8 mouse cellular contexts compared by ENCODE assay signal in the genomic region with DNA sequence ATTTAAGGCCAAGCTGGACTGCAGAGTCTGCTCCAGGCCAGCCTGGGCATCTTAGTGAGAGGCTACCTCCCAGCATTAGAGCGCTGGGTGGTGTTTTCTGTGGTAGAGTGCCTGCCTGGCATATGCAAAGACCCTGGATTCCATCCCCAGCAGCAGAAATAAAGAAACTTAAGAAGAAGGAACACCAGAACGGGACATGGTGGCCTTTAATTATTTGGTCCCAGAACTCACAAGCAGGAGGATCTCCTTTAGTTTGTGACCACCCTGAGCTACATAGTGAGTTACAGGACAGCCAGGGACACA. TPM values are rescaled to one million over a fixed set of nuclear protein-coding genes. Genes with fewer than 3 reads are reported as not detected.
DNase-seq lines count a peak whose midpoint lies in the region; ATAC-seq and TF ChIP-seq lines count a peak whose summit lies in the region.

No protein-coding gene starts in this region.

- 20% methylated on average over 2 of the region's 2 CpGs for WGBS in heart, adult 2 months
- 35% methylated on average over 2 of the region's 2 CpGs for WGBS in forebrain, embryonic 13.5 days
- 33% methylated on average over 2 of the region's 2 CpGs for WGBS in liver, embryonic 16.5 days (ENCODE audit: insufficient replicate concordance)

- no peak for TF ChIP-seq CTCF in heart, adult 2 months (IDR thresholded peaks at IDR 0.05)
- TF ChIP-seq CTCF in CH12.LX (conservative IDR thresholded peaks at IDR 0.05 in 1 of 2, IDR thresholded peaks at IDR 0.05 in 1 of 2; ENCODE audit: low read depth in 2 of 2, low read length in 2 of 2), result no peak

- peak overlapping the region; percentile 72 for H3K4me3 ChIP-seq in heart, adult 2 months
- H3K4me3 ChIP-seq in CH12.LX (replicated peaks in 1 of 3; ENCODE audit: low read depth in 2 of 3, low read length in 2 of 3, poor library complexity in 1 of 3), result peak overlapping the region; percentile 45 to 59 (median 59)
- peak overlapping the region; percentile 52 for H3K4me3 ChIP-seq in forebrain, embryonic 13.5 days
- peak overlapping the region; percentile 74 for H3K4me3 ChIP-seq in liver, embryonic 16.5 days (ENCODE audit: low read depth, low read length)

- no peaks in the 10 kb centered on the region for H3K9me3 ChIP-seq in CH12.LX (replicated peaks; ENCODE audit: low read length)
- H3K9me3 ChIP-seq in forebrain, embryonic 13.5 days (replicated peaks), result no peaks in the 10 kb centered on the region
- H3K9me3 ChIP-seq in liver, embryonic 16.5 days (replicated peaks; ENCODE audit: control insufficient read depth, low read length), result no peaks in the 10 kb centered on the region

- in situ Hi-C loops in CH12.LX (cut with MboI; ENCODE audit: low pct_ligation_motif_present, low pct_unique_long_range_greater_than_20kb, low sequenced_read_pairs), result loop anchor here (10.0 kb wide), 1 partner anchor 64 kb away; a partner anchor contains a TSS

- TF ChIP-seq RAD21 in CH12.LX (IDR thresholded peaks at IDR 0.05; ENCODE audit: low read depth, low read length), result no peak

- ATAC-seq in forebrain, embryonic 13.5 days, result no peak
- no peak for ATAC-seq in liver, embryonic 16.5 days (ENCODE audit: low read depth)
- ATAC-seq in megakaryocyte-erythroid progenitor cell, adult 5-6 weeks (replicated peaks; ENCODE audit: low FRiP score, low TSS enrichment, poor library complexity, severe bottlenecking), result no peak
- ATAC-seq in activated CD4-positive, CD25-positive, alpha-beta regulatory T cell, adult 4 months, result no peak

- H3K27ac ChIP-seq in heart, adult 2 months, result peak overlapping the region; percentile 95
- peak overlapping the region; percentile 89; the same call in 1 of the 2 replicates for H3K27ac ChIP-seq in CH12.LX (ENCODE audit: insufficient read depth, low read depth)
- peak overlapping the region; percentile 95 for H3K27ac ChIP-seq in forebrain, embryonic 13.5 days
- H3K27ac ChIP-seq in liver, embryonic 16.5 days (ENCODE audit: low read length), result peak overlapping the region; percentile 94

- no peaks in the 10 kb centered on the region for H3K79me2 ChIP-seq in heart, adult 2 months (replicated peaks; ENCODE audit: control insufficient read depth, insufficient read depth, low read length)
- peaks cover 32% of the 10 kb centered on the region for H3K79me2 ChIP-seq in CH12.LX (replicated peaks; ENCODE audit: control insufficient read depth, extremely low read depth, insufficient read depth, poor library complexity, severe bottlenecking)

- no peak for DNase-seq in heart, adult 2 months
- no peak for DNase-seq in heart, adult 18-20 months
- no peak for DNase-seq in CH12.LX (ENCODE audit: extremely low read depth)
- DNase-seq in frontal cortex, postnatal 36 days (ENCODE audit: low spot score in 2 of 2), result no peak

- H3K36me3 ChIP-seq in heart, adult 2 months (ENCODE audit: control insufficient read depth, insufficient read depth, low read length), result no peaks in the 10 kb centered on the region
- H3K36me3 ChIP-seq in CH12.LX (replicated peaks in 1 of 2; ENCODE audit: control insufficient read depth in 1 of 2, insufficient read depth in 1 of 2, low read length in 1 of 2), result peaks cover 52 to 68% of the 10 kb centered on the region in 2 experiments
- H3K36me3 ChIP-seq in forebrain, embryonic 13.5 days (ENCODE audit: poor library complexity, severe bottlenecking), result peaks cover 13% of the 10 kb centered on the region
- H3K36me3 ChIP-seq in liver, embryonic 16.5 days (ENCODE audit: control insufficient read depth, insufficient read depth), result no peaks in the 10 kb centered on the region

- dilution Hi-C loops in CH12.LX (cut with MboI; ENCODE audit: extremely low pct_ligation_motif_present, extremely low pct_unique_long_range_greater_than_20kb, low sequenced_read_pairs), result no loop called here

- H3K9ac ChIP-seq in heart, adult 2 months (ENCODE audit: low read depth, low read length), result no peak overlapping the region
- peak overlapping the region; percentile 69 for H3K9ac ChIP-seq in CH12.LX (ENCODE audit: insufficient read depth, low read depth)
- H3K9ac ChIP-seq in forebrain, embryonic 13.5 days, result peak overlapping the region; percentile 61
- H3K9ac ChIP-seq in liver, embryonic 16.5 days (ENCODE audit: low read depth, low read length), result peak overlapping the region; percentile 79

- TF ChIP-seq EP300 in heart, adult 2 months (IDR thresholded peaks at IDR 0.05; ENCODE audit: insufficient read depth, low read depth, low read length), result no peak
- no peak for TF ChIP-seq EP300 in CH12.LX (IDR thresholded peaks at IDR 0.05; ENCODE audit: low read length)

- H3K4me1 ChIP-seq in heart, adult 2 months (ENCODE audit: control insufficient read depth, insufficient read depth, low read length), result peaks cover 4% of the 10 kb centered on the region
- peaks cover 31 to 60% of the 10 kb centered on the region in 2 experiments for H3K4me1 ChIP-seq in CH12.LX (ENCODE audit: control insufficient read depth in 1 of 2, insufficient read depth in 2 of 2)
- H3K4me1 ChIP-seq in forebrain, embryonic 13.5 days, result peaks cover 35% of the 10 kb centered on the region
- peaks cover 30% of the 10 kb centered on the region for H3K4me1 ChIP-seq in liver, embryonic 16.5 days (ENCODE audit: control insufficient read depth, low read depth, low read length)

- peak overlapping the region; percentile 91 for H3K4me2 ChIP-seq in CH12.LX (ENCODE audit: insufficient read depth, low read depth, poor library complexity, severe bottlenecking)
- peak overlapping the region; percentile 64 for H3K4me2 ChIP-seq in forebrain, embryonic 13.5 days
- peak overlapping the region; percentile 81 for H3K4me2 ChIP-seq in liver, embryonic 16.5 days (ENCODE audit: low read depth, low read length)

- intact Hi-C loops in heart, adult 2 months (cut with DNase I), result loop anchor here (2.0 to 10.0 kb wide), 4 partner anchors 14 to 296 kb away; a partner anchor contains a TSS

- TF ChIP-seq POLR2A in heart, adult 2 months (IDR thresholded peaks at IDR 0.05; ENCODE audit: insufficient read depth, low read depth, low read length), result no peak
- no peak for TF ChIP-seq POLR2A in CH12.LX (IDR thresholded peaks at IDR 0.05; ENCODE audit: low read depth, low read length)

- no peaks in the 10 kb centered on the region for H3K27me3 ChIP-seq in heart, adult 2 months (ENCODE audit: control insufficient read depth, insufficient read depth, low read length)
- no peaks in the 10 kb centered on the region for H3K27me3 ChIP-seq in CH12.LX (replicated peaks)
- peaks cover 14% of the 10 kb centered on the region for H3K27me3 ChIP-seq in forebrain, embryonic 13.5 days
- no peaks in the 10 kb centered on the region for H3K27me3 ChIP-seq in liver, embryonic 16.5 days (ENCODE audit: control insufficient read depth, insufficient read depth, low read depth, low read length)

RNA-seq across cellular contexts. Expression of a gene that starts 0.4 kb away (rescaled TPM):
- 1 to 10 TPM; 8.3 to 9.2 TPM for total RNA-seq in heart, adult 2 months (2021)
- polyA plus RNA-seq in heart, adult 2 months (2012; rRNA removed), result 3.7 and 4.2 TPM in 2 replicates
- total RNA-seq in heart, adult 18-20 months (2021), result 1 to 10 TPM; 7.5 to 8.6 TPM
- total RNA-seq in CH12.LX (2012; rRNA removed) (10.1 and 10.7 TPM in 2 replicates), CH12.LX (2014; rRNA removed) (11.2 and 12.9 TPM in 2 replicates)
- polyA plus RNA-seq in CH12.LX (2012; ENCODE audit: insufficient read length, low read depth), result 14.4 and 15.8 TPM in 2 replicates
- polyA plus RNA-seq in forebrain, embryonic 13.5 days (2015; fragmentation: Nextera tagmentation; extraction: Ambion mirVana), result 29.2 and 32.1 TPM in 2 replicates
- 7.2 and 7.5 TPM in 2 replicates for polyA plus RNA-seq in liver, embryonic 16.5 days (2015; fragmentation: Nextera tagmentation; extraction: Ambion mirVana)
- total RNA-seq in megakaryocyte-erythroid progenitor cell, adult 5-6 weeks (2014; fragmentation: Nextera tagmentation), result 11.2 and 18.7 TPM in 2 replicates
- 17.1 and 25.5 TPM in 2 replicates for total RNA-seq in megakaryocyte-erythroid progenitor cell, adult 5-6 weeks (2017)
- 10 to 100 TPM; 26.9 to 30.2 TPM for polyA plus RNA-seq in activated CD4-positive, CD25-positive, alpha-beta regulatory T cell, adult 4 months (2017; shearing (Covaris generic))

RNA-seq across cellular contexts. Expression of a gene that starts 6.1 kb away (rescaled TPM):
- total RNA-seq in heart, adult 2 months (2021), result under 1 TPM; 0.34 to 0.91 TPM
- 1.3 and 4.1 TPM in 2 replicates for polyA plus RNA-seq in heart, adult 2 months (2012; rRNA removed)
- 1 to 10 TPM in 1 of 2 experiments, under 1 TPM in 1; 0.69 to 1.1 TPM for total RNA-seq in heart, adult 18-20 months (2021)
- total RNA-seq in CH12.LX (2012; rRNA removed), result 102 and 207 TPM in 2 replicates
- total RNA-seq in CH12.LX (2014; rRNA removed), result 55.0 and 60.3 TPM in 2 replicates
- 87.6 and 105 TPM in 2 replicates for polyA plus RNA-seq in CH12.LX (2012; ENCODE audit: insufficient read length, low read depth)
- 2.4 and 2.6 TPM in 2 replicates for polyA plus RNA-seq in forebrain, embryonic 13.5 days (2015; fragmentation: Nextera tagmentation; extraction: Ambion mirVana)
- polyA plus RNA-seq in liver, embryonic 16.5 days (2015; fragmentation: Nextera tagmentation; extraction: Ambion mirVana), result 7.6 and 9.8 TPM in 2 replicates
- total RNA-seq in megakaryocyte-erythroid progenitor cell, adult 5-6 weeks (2014; fragmentation: Nextera tagmentation), result 0.42 TPM in 1 of 2 replicates, not detected in the other
- total RNA-seq in megakaryocyte-erythroid progenitor cell, adult 5-6 weeks (2017), result 0.47 TPM in 1 of 2 replicates, not detected in the other
- polyA plus RNA-seq in activated CD4-positive, CD25-positive, alpha-beta regulatory T cell, adult 4 months (2017; shearing (Covaris generic)), result 10 to 100 TPM; 52.7 to 95.2 TPM

RNA-seq across cellular contexts. Expression of a gene that starts 9.2 kb away (rescaled TPM):
- 1 to 10 TPM; 2.5 to 3.9 TPM for total RNA-seq in heart, adult 2 months (2021)
- polyA plus RNA-seq in heart, adult 2 months (2012; rRNA removed), result 0.49 and 1.2 TPM in 2 replicates
- total RNA-seq in heart, adult 18-20 months (2021), result 1 to 10 TPM; 2.4 TPM
- total RNA-seq in CH12.LX (2012; rRNA removed), result 6.1 and 6.5 TPM in 2 replicates
- total RNA-seq in CH12.LX (2014; rRNA removed), result 13.6 and 18.0 TPM in 2 replicates
- polyA plus RNA-seq in CH12.LX (2012; ENCODE audit: insufficient read length, low read depth), result 3.1 and 3.9 TPM in 2 replicates
- 6.6 and 7.3 TPM in 2 replicates for polyA plus RNA-seq in forebrain, embryonic 13.5 days (2015; fragmentation: Nextera tagmentation; extraction: Ambion mirVana)
- 2.5 and 2.8 TPM in 2 replicates for polyA plus RNA-seq in liver, embryonic 16.5 days (2015; fragmentation: Nextera tagmentation; extraction: Ambion mirVana)
- total RNA-seq in megakaryocyte-erythroid progenitor cell, adult 5-6 weeks (2014; fragmentation: Nextera tagmentation), result 2.0 and 4.8 TPM in 2 replicates
- 1.2 and 10.3 TPM in 2 replicates for total RNA-seq in megakaryocyte-erythroid progenitor cell, adult 5-6 weeks (2017)
- polyA plus RNA-seq in activated CD4-positive, CD25-positive, alpha-beta regulatory T cell, adult 4 months (2017; shearing (Covaris generic)), result 10 to 100 TPM; 17.2 to 17.4 TPM

RNA-seq across cellular contexts. Expression of a gene that starts 11.7 kb away (rescaled TPM):
- under 1 TPM; 0.63 to 0.64 TPM for total RNA-seq in heart, adult 2 months (2021)
- polyA plus RNA-seq in heart, adult 2 months (2012; rRNA removed), result 1.9 TPM in 2 replicates
- total RNA-seq in heart, adult 18-20 months (2021), result 1 to 10 TPM; 1.1 to 1.9 TPM
- 0.21 and 0.47 TPM in 2 replicates for total RNA-seq in CH12.LX (2012; rRNA removed)
- total RNA-seq in CH12.LX (2014; rRNA removed), result 0.46 TPM in 1 of 2 replicates, not detected in the other
- 0.85 and 0.87 TPM in 2 replicates for polyA plus RNA-seq in CH12.LX (2012; ENCODE audit: insufficient read length, low read depth)
- 102 TPM in 2 replicates for polyA plus RNA-seq in forebrain, embryonic 13.5 days (2015; fragmentation: Nextera tagmentation; extraction: Ambion mirVana)
- 0.09 and 0.18 TPM in 2 replicates for polyA plus RNA-seq in liver, embryonic 16.5 days (2015; fragmentation: Nextera tagmentation; extraction: Ambion mirVana)
- total RNA-seq in megakaryocyte-erythroid progenitor cell, adult 5-6 weeks (2014; fragmentation: Nextera tagmentation), result not detected in 2 replicates
- not detected in 2 replicates for total RNA-seq in megakaryocyte-erythroid progenitor cell, adult 5-6 weeks (2017)
- polyA plus RNA-seq in activated CD4-positive, CD25-positive, alpha-beta regulatory T cell, adult 4 months (2017; shearing (Covaris generic)), result not detected

RNA-seq across cellular contexts. Expression of a gene that starts 27.8 kb away (rescaled TPM):
- under 1 TPM; 0.50 to 0.61 TPM for total RNA-seq in heart, adult 2 months (2021)
- 0.35 and 0.76 TPM in 2 replicates for polyA plus RNA-seq in heart, adult 2 months (2012; rRNA removed)
- not detected for total RNA-seq in heart, adult 18-20 months (2021)
- total RNA-seq in CH12.LX (2012; rRNA removed) (0.21 and 0.50 TPM in 2 replicates), CH12.LX (2014; rRNA removed) (not detected in 2 replicates)
- polyA plus RNA-seq in CH12.LX (2012; ENCODE audit: insufficient read length, low read depth), result not detected in 2 replicates
- 96.0 and 113 TPM in 2 replicates for polyA plus RNA-seq in forebrain, embryonic 13.5 days (2015; fragmentation: Nextera tagmentation; extraction: Ambion mirVana)
- polyA plus RNA-seq in liver, embryonic 16.5 days (2015; fragmentation: Nextera tagmentation; extraction: Ambion mirVana), result 0.22 and 0.26 TPM in 2 replicates
- not detected in 2 replicates for total RNA-seq in megakaryocyte-erythroid progenitor cell, adult 5-6 weeks (2014; fragmentation: Nextera tagmentation)
- total RNA-seq in megakaryocyte-erythroid progenitor cell, adult 5-6 weeks (2017), result not detected in 2 replicates
- polyA plus RNA-seq in activated CD4-positive, CD25-positive, alpha-beta regulatory T cell, adult 4 months (2017; shearing (Covaris generic)), result not detected
